Mouse (Mus musculus): ENCODE measurements at regions not wholly inside any gene's neighbourhood (a gene's known extent, or its start where the extent isn't known, plus 50 kb on each side); places are given as distances from the start of the nearest gene placed in this dataset.
A peak's percentile ranks its signal among the peaks of the same experiment; 100 is the strongest.

- Histone ChIP-seq H3K9ac (no peak overlapping the region), H3K9me3 (no peaks in the 10 kb centered on the region), H3K36me3 (no peaks in the 10 kb centered on the region), H3K4me3 (no peak overlapping the region), H3K4me1 (no peaks in the 10 kb centered on the region), H3K27me3 (no peaks in the 10 kb centered on the region), H3K4me2 (no peak overlapping the region), H3K27ac (no peak overlapping the region)
- no peak for ATAC-seq (ENCODE audit: insufficient number of reproducible peaks, insufficient read depth, low FRiP score, low TSS enrichment, low read depth)
- 76% methylated on average over 2 of the region's 2 CpGs for WGBS
Measured at GRCm38 (mm10) chr2:149614078-149614939, 209.5 kb downstream of the Cst10 start.

- Histone ChIP-seq H3K36me3 (no peaks in the 10 kb centered on the region), H3K9ac (no peak overlapping the region), H3K9me3 (no peaks in the 10 kb centered on the region), H3K4me3 (no peak overlapping the region), H3K4me2 (no peak overlapping the region), H3K27ac (no peak overlapping the region), H3K27me3 (no peaks in the 10 kb centered on the region), H3K4me1 (no peaks in the 10 kb centered on the region)
- ATAC-seq (ENCODE audit: insufficient number of reproducible peaks, insufficient read depth, low FRiP score, low TSS enrichment, low read depth): no peak
- 48% methylated on average over 1 of the region's 1 CpGs for WGBS
Measured at GRCm38 (mm10) chr2:149625626-149626025, 203.4 kb upstream of the Syndig1 start.

GRCm38 (mm10) chr2:149641207-149641606 lies 187.8 kb upstream of the Syndig1 start:
- Histone ChIP-seq H3K27me3 (no peaks in the 10 kb centered on the region), H3K4me3 (no peak overlapping the region), H3K4me2 (no peak overlapping the region), H3K4me1 (no peaks in the 10 kb centered on the region), H3K27ac (no peak overlapping the region), H3K9me3 (no peaks in the 10 kb centered on the region), H3K36me3 (no peaks in the 10 kb centered on the region), H3K9ac (no peak overlapping the region)
- ATAC-seq (ENCODE audit: insufficient number of reproducible peaks, insufficient read depth, low FRiP score, low TSS enrichment, low read depth): no peak
- 85% methylated on average over 3 of the region's 3 CpGs for WGBS

- Histone ChIP-seq H3K4me2 (no peak overlapping the region), H3K27me3 (no peaks in the 10 kb centered on the region), H3K9me3 (no peaks in the 10 kb centered on the region), H3K4me3 (no peak overlapping the region), H3K4me1 (no peaks in the 10 kb centered on the region), H3K36me3 (no peaks in the 10 kb centered on the region), H3K9ac (no peak overlapping the region), H3K27ac (no peak overlapping the region)
- no peak for ATAC-seq (ENCODE audit: insufficient number of reproducible peaks, insufficient read depth, low FRiP score, low TSS enrichment, low read depth)
- WGBS: 53% methylated on average over 2 of the region's 2 CpGs
Measured at GRCm38 (mm10) chr2:149651829-149652228, 177.2 kb upstream of the Syndig1 start.

GRCm38 (mm10) chr2:149661086-149661485 lies 167.9 kb upstream of the Syndig1 start:
- ATAC-seq (ENCODE audit: insufficient number of reproducible peaks, insufficient read depth, low FRiP score, low TSS enrichment, low read depth): no peak
- Histone ChIP-seq H3K27me3 (no peaks in the 10 kb centered on the region), H3K4me1 (no peaks in the 10 kb centered on the region), H3K9me3 (no peaks in the 10 kb centered on the region), H3K9ac (no peak overlapping the region), H3K4me2 (no peak overlapping the region), H3K36me3 (no peaks in the 10 kb centered on the region), H3K4me3 (no peak overlapping the region), H3K27ac (no peak overlapping the region)
- 67% methylated on average over 5 of the region's 5 CpGs for whole genome bisulfite sequencing

- no peak overlapping the region for H3K27ac ChIP-seq
- no peak overlapping the region for H3K4me3 ChIP-seq
- no peak for ATAC-seq (ENCODE audit: insufficient number of reproducible peaks, insufficient read depth, low FRiP score, low TSS enrichment, low read depth)
- no peak overlapping the region for H3K9ac ChIP-seq
- H3K4me1 ChIP-seq: no peaks in the 10 kb centered on the region
- no peaks in the 10 kb centered on the region for H3K9me3 ChIP-seq
- H3K36me3 ChIP-seq: no peaks in the 10 kb centered on the region
- H3K27me3 ChIP-seq: no peaks in the 10 kb centered on the region
- no peak overlapping the region for H3K4me2 ChIP-seq
Measured at GRCm38 (mm10) chr2:149664377-149664776, 164.6 kb upstream of the Syndig1 start.

- ATAC-seq (ENCODE audit: insufficient number of reproducible peaks, insufficient read depth, low FRiP score, low TSS enrichment, low read depth): no peak
- Histone ChIP-seq H3K27ac (no peak overlapping the region), H3K4me1 (no peaks in the 10 kb centered on the region), H3K9ac (no peak overlapping the region), H3K4me3 (no peak overlapping the region), H3K4me2 (no peak overlapping the region), H3K27me3 (no peaks in the 10 kb centered on the region), H3K9me3 (no peaks in the 10 kb centered on the region), H3K36me3 (no peaks in the 10 kb centered on the region)
- 78% methylated on average over 3 of the region's 3 CpGs for WGBS
Measured at GRCm38 (mm10) chr2:149666412-149666811, 162.6 kb upstream of the Syndig1 start.

- no peaks in the 10 kb centered on the region for H3K36me3 ChIP-seq
- no peak overlapping the region for H3K9ac ChIP-seq
- no peak overlapping the region for H3K4me2 ChIP-seq
- H3K9me3 ChIP-seq: no peaks in the 10 kb centered on the region
- no peak overlapping the region for H3K27ac ChIP-seq
- no peaks in the 10 kb centered on the region for H3K27me3 ChIP-seq
- no peaks in the 10 kb centered on the region for H3K4me1 ChIP-seq
- WGBS: 43% methylated on average over 1 of the region's 1 CpGs
- H3K4me3 ChIP-seq: no peak overlapping the region
- no peak for ATAC-seq (ENCODE audit: insufficient number of reproducible peaks, insufficient read depth, low FRiP score, low TSS enrichment, low read depth)
Measured at GRCm38 (mm10) chr2:149671870-149672269, 157.1 kb upstream of the Syndig1 start.

- no peak overlapping the region for H3K4me3 ChIP-seq
- ATAC-seq (ENCODE audit: insufficient number of reproducible peaks, insufficient read depth, low FRiP score, low TSS enrichment, low read depth): no peak
- H3K9ac ChIP-seq: no peak overlapping the region
- H3K9me3 ChIP-seq: no peaks in the 10 kb centered on the region
- 57% methylated on average over 2 of the region's 2 CpGs for WGBS
- H3K27me3 ChIP-seq: no peaks in the 10 kb centered on the region
- no peaks in the 10 kb centered on the region for H3K36me3 ChIP-seq
- no peak overlapping the region for H3K4me2 ChIP-seq
- H3K27ac ChIP-seq: no peak overlapping the region
- no peaks in the 10 kb centered on the region for H3K4me1 ChIP-seq
Measured at GRCm38 (mm10) chr2:149679822-149680459, 149.1 kb upstream of the Syndig1 start.

- H3K27ac ChIP-seq: no peak overlapping the region
- H3K27me3 ChIP-seq: no peaks in the 10 kb centered on the region
- H3K4me3 ChIP-seq: no peak overlapping the region
- no peak for ATAC-seq (ENCODE audit: insufficient number of reproducible peaks, insufficient read depth, low FRiP score, low TSS enrichment, low read depth)
- H3K9me3 ChIP-seq: no peaks in the 10 kb centered on the region
- H3K4me2 ChIP-seq: no peak overlapping the region
- no peaks in the 10 kb centered on the region for H3K4me1 ChIP-seq
- no peak overlapping the region for H3K9ac ChIP-seq
- 79% methylated on average over 3 of the region's 3 CpGs for WGBS
- H3K36me3 ChIP-seq: no peaks in the 10 kb centered on the region
Measured at GRCm38 (mm10) chr2:149722342-149722741, 106.7 kb upstream of the Syndig1 start.

GRCm38 (mm10) chr2:149724279-149724678 lies 104.7 kb upstream of the Syndig1 start:
- no peak overlapping the region for H3K9ac ChIP-seq
- no peaks in the 10 kb centered on the region for H3K9me3 ChIP-seq
- no peaks in the 10 kb centered on the region for H3K4me1 ChIP-seq
- WGBS: 22% methylated on average over 7 of the region's 7 CpGs
- no peaks in the 10 kb centered on the region for H3K36me3 ChIP-seq
- no peaks in the 10 kb centered on the region for H3K27me3 ChIP-seq
- H3K4me3 ChIP-seq: no peak overlapping the region
- peak; percentile 48; the same call in 1 of the 2 replicates for ATAC-seq (ENCODE audit: insufficient number of reproducible peaks, insufficient read depth, low FRiP score, low TSS enrichment, low read depth)
- no peak overlapping the region for H3K27ac ChIP-seq
- no peak overlapping the region for H3K4me2 ChIP-seq

- no peaks in the 10 kb centered on the region for H3K36me3 ChIP-seq
- H3K27me3 ChIP-seq: no peaks in the 10 kb centered on the region
- H3K27ac ChIP-seq: no peak overlapping the region
- H3K9me3 ChIP-seq: no peaks in the 10 kb centered on the region
- WGBS: 71% methylated on average over 3 of the region's 3 CpGs
- no peak overlapping the region for H3K9ac ChIP-seq
- no peak overlapping the region for H3K4me2 ChIP-seq
- no peak for ATAC-seq (ENCODE audit: insufficient number of reproducible peaks, insufficient read depth, low FRiP score, low TSS enrichment, low read depth)
- no peak overlapping the region for H3K4me3 ChIP-seq
- no peaks in the 10 kb centered on the region for H3K4me1 ChIP-seq
Measured at GRCm38 (mm10) chr2:149725932-149726331, 103.1 kb upstream of the Syndig1 start.
